Mouse (Mus musculus) adrenal gland, postnatal 14 days (tissue): ENCODE results near the gene Ttc34. TPM values are rescaled to one million over a fixed set of nuclear protein-coding genes. Genes with fewer than 3 reads are reported as not detected.

Source experiments
- DNase-seq: peaks from one replicate; pipeline ENCODE4 v3.0.0; 2021; ENCODE audit warnings: mixed read lengths
- long read RNA-seq, 2 experiments: library from polyadenylated mRNA; stranded (forward); transcript quantifications; one replicate each; pipeline ENCODE4 v2.0.0; 2021
- total RNA-seq: library from RNA; stranded (reverse); gene quantifications from 2 replicates; pipeline ENCODE4 v1.2.3, GENCODE M21; 2021

Ttc34 gene
- 0.15 and 0.19 TPM in 2 replicates for total RNA-seq
- long read RNA-seq, experiment 1, partial matches to known transcripts, result 0 of 1 reads
- long read RNA-seq, experiment 1, other reads (novel, unspliced or antisense), result 1 of 1 reads
- long read RNA-seq, experiment 2, partial matches to known transcripts, result 0 of 1 reads
- long read RNA-seq, experiment 2, other reads (novel, unspliced or antisense), result 0 of 1 reads

DNA sequence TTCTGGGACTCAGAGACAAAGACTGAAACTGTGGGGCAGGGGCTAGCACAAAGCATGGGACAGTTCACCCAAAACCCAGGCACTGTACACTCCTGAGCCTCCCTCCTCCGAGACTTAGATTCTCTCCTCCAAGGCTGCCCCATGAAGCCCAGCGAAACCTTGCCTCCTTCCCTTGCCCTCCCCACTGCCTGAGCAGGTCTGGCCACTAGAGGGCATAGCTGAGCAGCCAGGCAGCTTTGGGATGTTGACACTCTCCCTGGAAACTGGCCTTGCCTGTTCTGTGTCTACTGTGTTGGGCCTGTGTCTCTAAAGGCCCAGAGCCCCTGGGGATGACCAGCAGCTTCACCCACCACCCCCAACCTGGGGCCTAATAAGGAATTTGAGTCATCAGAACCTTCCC is at the start of gene Ttc34:
Gene Ttc34 (plus strand): TSS at position 290 of the 400 bp plus-strand sequence.
- peak; percentile 86 for DNase-seq

DNA sequence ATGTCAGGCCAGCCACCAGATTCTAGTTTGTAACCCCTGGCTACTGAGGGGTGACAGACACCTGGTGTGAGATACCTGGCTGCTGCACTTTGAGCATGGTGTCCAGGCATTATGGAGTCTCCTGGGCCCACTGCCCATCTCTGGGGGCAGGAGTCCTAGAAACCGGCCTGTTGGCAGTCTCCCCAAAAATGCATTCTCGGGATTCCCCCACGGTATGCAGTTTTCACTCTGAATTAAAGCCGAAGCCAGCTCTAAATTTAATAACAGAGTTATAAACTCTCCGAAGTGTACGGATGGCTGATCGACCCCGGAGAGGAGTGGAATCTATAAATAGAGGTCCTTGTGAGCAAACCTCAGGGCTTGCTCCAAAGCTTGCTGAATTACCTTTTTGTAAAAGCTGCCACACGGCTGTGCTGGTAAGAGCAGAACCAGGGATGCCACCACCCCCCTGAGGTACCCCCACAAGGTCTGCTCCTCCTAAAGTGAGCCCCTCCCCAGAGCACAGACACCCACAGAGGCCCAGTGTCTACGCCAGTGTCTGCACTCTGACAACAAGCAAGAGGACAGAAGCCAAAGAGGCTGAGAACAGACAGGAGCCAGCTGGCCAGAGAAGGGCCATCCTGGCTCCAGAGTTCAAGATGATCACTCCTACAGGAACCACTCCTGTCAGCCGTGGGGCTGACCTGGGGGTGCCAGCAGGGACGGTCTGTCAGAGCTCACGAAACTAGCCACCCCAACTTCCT is 49.1 kb upstream of the Ttc34 start:
- DNase-seq, result no peak

DNA sequence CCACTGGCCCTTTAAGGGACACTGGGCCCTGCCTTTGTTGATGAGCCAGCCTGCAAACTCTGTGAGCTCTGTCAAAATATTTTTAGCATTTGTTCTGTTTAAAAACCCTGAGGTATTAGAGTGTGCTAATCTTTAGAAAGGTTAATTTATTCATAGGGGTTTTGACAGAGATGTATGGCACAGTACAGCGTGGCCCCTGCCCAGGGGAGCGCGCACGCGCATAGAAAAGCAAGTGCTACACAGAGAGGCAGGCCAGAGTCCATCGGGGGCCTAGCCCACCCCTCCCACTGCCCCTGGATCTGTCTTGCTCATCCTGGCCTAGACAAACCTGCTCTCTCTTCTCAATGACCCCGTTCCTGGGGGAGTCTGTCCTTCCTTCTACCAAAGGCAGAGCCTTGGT is 45.4 kb upstream of the Ttc34 start:
- DNase-seq, result no peak

DNA sequence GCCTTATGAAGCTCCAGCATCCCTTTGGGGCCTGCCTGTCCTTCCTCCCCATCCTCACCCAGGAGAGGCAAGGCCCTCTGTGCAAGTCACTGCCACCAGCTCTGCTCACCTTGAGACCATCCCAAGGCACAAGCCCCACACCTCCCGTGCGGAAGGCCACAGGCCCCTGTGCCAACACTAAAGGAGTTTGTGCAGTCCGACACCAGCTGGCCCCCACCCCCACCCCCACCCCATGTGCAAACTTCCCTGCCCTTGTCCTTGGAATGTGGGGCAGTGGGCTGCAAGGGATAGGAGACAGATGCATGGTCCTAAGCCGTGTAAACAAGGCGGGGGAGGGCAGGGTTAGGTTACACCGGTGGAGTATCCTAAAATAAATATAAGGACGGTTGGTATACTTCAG is 43.8 kb upstream of the Ttc34 start:
- DNase-seq, result no peak

DNA sequence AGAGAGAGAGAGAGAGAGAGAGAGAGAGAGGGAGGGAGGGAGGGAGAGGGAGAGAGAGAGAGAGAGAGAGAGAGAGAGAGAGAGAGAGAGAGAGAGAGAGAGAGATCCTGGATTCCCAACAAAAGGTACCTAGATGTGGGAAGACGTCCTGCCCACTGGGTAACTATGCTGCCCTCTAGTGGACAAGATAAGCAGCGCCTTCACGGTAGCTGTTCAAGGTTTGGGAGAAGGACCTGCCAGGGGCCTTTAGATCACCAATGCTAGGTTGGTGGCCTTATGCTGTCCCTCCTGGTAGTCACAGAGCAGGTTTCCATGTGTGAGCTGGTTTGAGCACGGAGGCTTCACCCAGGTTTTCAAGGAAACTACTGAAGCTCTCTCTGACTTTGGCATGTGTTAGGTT is 39.4 kb upstream of the Ttc34 start:
- peak; percentile 67 for DNase-seq

DNA sequence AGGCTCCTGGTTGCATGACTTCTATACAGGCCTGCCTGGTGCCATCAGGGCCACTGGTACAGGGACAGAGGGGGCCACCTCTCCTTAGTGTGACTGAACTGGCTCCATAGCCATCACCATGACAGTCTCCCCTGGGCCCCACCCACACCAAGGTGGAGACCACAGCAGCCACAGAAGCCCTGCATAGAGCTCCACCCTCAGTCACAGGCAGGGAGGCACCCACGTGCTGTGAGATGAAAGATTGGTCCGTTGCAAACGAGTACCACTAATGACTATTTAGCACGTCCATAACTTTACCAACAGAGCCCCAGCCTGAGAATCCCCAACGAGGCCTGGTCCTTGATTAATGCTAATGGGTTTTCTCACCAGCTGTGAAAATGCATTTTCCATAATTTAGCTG is 36.7 kb upstream of the Ttc34 start:
- no peak for DNase-seq

DNA sequence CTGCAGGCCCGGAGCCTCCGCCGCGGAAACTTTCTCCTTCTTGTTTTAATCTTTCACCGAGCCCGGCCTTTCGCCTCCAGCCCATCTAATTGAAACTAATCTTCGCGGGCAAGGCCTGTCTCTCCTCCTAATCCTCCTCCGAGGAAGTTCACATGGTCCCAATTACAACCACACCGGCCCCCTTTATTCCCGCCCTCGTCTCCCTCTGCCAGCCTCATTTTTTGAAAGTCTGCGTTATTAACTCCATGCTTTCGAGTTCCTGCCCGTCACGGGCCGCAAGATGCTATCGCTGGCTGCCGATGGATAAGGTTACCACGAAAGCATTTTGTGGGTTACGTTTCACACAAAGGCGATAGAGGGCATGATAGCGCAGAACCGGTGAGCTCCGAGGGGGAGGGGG is 35.0 kb upstream of the Ttc34 start:
- no peak for DNase-seq

DNA sequence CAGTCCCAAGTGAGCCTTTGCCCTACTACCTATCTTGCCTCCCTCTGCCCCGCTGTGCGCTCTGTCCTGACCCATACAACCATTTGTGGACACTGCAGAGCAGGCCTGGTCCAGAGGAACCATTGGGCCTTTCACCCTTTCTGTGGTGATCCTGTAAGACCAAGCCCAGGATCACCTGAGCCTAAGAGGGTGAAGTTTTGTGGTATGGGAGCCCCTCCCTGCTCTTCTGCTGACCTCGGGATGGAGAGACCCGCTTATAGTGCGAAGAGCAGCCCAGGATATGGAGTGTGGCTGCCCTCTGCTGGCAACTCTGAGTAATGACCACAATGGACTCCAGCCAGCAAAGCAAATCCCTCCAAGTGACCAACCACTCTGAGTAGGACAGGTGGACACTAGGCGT is 11.6 kb upstream of the Ttc34 start:
- peak; percentile 66 for DNase-seq

DNA sequence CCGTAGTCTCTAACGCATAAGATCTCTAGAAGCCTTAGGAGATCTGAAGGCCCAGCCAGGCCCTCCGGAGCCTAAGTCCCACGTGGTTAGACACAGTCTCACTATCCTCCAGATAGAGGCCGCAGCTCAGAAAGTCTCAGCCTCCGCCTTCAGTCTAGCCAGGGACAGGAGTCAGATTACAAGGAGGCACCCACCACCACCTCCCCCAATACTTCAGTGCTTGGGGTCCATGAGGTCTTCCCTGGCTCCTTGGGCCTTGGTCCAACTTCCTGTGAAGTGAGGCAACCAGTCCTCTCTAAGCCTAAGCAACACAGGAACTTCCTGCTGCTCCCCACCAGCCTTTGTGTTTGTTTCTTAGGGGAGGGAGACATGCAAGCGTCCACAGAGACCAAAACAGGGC is 11.0 kb upstream of the Ttc34 start:
- no peak for DNase-seq

DNA sequence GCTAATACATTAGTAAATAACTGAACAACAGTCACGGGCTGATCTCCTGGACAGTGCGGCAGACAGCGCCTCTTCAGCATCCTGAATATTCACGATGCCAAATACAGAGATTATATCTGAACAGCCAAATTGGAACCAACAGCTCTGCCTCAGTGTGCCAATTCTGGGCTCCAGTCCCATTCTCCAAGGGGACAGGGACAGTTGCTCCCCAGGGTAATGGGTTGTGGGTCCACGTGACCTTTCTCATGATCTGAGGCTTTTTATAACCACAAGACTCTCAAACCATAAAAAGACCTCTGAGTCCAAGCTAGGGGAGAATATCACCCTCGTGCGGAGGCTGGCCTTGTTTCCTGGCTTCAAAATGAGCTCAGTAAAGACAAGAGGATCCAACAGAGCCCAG is 10.1 kb upstream of the Ttc34 start:
- peak; percentile 11 for DNase-seq

DNA sequence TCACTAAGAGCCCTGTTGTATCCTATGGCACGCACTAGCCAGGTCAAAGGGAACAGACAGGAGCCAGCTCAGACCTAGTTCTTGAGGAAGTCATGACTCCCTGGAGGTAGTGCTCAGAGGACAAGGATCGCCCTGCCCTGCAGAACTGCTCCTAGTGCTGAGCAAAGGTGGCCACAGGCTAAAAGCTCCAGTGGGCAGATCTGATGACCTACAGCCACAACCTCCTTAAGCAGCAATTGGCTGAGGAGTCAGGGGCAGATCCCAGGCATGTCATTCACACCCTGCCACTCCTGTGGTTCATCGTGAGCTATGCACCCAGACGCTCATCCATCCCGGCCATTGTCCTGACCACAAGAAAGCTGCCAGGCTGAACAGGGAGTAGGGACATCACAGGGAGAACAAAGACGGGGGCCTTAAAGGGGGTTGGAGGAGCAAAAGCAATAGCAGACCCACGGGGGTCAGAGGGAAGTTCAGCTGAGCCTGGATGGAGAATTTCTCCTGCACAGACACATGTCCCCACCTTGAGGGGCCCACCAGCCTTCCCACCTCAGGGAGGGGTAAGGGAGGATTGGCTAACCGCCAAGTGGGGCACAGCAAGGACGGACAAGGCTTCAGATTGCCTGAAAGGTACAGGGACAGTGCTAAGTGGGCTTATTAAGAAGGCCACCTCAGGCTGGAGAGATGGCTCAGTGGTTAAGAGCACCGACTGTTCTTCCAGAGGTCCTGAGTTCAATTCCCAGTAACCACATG is 9.2 kb upstream of the Ttc34 start:
- peak; percentile 18 for DNase-seq

DNA sequence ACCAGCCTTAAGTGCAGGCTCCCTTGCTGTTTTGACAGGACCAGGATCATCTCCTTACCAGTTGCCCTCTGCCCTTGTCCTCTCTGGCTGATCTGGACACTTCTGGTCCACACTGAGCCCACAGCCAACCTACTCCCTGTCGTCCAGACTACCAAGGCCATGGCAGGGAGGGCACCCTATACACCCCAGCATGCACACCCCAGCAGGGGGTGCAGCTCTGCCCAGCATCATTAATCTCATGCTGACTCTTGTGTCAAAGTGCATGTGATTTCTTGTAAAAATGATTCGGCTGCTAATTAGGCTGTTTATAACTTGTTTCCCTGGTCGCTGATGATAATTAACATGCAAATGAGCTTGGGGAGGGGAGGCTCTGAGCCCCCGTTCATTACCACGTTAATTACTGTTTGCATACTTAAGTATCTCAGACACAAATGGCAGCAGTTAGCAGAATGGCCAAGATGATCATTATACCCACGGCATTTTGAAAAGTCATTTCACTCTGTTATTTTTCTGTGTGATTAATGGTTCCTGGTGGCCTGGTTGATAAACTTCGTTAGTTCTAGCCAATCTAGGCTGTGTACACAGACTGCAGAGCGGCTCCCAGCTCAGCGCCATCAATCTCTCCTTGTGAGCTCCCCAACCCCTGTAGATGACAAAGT is 5.2 kb upstream of the Ttc34 start:
- no peak for DNase-seq

DNA sequence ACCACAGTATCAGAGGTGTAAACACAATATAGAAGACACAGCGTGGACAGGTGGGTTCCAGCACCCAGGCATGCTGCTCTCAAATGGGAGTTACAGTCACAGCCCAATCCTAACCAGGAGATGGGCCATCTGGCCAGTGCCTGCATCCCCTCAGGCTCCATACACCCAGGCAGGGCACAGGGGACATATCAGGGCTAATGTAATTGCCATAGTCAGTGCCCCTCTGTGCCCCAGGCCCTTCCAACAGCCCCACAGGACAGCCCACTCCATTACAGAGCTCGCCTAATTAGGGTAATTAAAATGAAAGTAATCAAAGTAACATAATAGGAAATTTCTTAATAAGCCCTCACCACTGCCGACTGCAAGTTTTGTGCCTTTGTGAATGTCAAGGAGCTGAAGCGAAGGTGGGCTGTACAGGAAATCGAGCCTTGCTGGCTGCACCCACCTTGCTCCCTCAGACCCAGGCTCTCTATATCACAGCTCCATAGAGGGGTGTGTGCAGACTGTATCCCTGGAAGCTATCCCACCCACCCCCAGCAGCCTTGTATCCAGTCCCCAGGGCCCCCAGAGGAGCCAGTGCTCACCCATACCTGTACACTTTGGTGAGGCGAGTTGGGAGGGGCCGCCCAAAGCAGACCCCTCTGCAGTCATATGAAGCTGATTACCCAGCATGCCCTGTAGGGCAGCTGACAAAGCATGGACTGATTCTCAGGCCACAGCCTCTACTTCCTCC is 910 bp upstream of the Ttc34 start:
- DNase-seq, result no peak

DNA sequence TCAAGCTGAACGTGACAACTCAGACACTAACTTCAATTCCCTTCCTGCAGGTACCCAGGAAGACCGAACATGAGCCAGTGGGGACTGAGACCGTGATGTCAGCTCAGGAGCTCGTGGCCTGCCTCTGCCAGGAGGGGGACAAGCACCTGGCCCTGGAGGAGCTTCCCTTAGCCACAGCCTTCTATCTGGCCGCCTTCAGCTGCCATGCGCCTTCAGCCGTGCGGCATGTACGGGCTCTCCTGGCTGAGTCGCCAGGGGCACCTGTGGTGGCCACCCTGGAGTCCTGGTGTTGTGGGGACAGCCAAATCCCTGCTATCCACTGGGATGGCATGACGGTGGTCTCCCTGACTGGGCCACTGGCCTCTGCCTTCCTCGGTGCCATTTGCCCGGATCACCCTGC is 1.5 kb downstream of the Ttc34 start:
- no peak for DNase-seq

DNA sequence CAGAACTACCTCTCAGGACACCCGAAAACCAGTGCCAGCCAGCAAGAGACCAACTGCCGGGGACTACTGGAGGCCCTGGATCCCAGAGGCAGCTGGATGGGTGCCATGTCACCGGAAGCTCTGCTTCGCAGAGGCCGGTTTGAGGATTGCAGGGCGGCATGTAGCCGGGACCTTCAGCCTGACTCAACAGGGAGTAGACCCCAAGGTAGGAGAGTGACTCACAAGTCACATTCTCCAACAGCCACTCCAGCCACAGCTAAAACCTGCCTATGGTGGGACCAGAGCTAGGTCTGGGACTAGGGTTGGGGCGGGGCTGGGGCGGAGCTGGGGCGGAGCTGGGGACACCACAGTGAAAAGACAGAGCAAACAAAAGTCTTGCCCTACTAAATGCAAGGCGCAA is 2.1 kb downstream of the Ttc34 start:
- DNase-seq, result peak; percentile 72

DNA sequence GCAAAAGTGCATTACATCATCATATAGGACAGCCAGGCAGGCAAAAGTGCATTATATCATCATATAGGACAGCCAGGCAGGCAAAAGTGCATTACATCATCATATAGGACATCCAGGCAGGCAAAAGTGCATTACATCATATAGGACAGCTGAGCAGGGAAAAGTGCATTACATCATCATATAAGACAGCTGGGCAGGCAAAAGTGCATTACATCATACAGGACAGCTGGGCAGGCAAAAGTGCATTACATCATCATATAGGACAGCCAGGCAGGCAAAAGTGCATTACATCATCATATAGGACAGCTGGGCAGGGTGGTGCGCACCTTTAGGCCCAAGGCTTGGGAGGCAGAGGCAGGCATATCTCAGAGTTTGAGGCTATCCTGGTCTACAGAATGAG is 15.4 kb downstream of the Ttc34 start:
- DNase-seq, result no peak

DNA sequence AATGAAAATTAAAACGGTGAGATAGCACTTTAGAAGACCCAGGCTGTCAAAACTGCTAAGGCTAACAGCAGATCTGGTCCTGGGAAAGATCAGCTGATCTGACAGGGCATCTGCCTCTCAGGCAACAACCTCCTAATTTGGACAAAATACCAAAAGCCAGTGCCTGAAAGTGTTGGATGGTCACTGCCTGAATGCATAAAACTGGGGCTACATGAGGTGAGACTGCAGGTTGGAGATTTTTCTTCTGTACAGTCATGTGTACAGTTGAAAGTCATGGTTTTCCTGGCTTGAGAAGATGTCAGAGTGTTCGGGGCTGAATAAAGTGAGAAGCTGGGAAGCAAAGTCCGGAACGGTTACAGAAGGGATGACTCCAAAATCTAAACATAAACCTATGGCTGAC is 16.6 kb downstream of the Ttc34 start:
- no peak for DNase-seq

DNA sequence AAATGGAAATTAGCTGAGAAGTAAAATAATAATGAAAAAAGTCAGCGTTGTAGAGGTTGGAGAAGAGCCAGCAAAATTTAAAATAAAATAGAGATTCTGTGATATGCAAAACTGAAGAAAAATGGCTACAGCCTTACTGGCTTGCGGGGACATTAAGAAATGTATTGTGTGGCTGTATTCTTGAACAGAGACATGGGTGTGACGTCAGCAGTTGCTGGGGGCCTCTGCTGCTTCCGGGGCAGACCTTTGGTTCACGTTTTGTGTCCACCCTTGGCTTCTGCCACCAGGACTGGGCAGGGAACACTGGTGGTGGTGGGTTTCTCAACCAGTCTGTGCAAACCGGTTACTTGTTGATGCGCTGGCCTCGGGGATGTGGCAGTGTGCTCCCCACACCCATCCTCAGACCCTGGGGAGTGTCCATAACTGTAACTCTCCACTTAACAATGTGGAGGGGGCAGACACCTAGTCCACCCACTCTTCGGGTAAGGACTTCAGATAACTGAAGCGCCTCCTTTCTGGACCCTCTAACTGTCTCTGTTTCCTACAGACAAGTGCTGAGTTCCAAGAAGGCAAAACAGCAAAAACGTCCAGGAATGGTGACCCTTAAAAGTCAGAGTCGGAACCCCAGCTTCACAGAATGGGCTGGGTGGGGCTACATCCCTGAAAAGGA is 17.6 kb downstream of the Ttc34 start:
- no peak for DNase-seq

DNA sequence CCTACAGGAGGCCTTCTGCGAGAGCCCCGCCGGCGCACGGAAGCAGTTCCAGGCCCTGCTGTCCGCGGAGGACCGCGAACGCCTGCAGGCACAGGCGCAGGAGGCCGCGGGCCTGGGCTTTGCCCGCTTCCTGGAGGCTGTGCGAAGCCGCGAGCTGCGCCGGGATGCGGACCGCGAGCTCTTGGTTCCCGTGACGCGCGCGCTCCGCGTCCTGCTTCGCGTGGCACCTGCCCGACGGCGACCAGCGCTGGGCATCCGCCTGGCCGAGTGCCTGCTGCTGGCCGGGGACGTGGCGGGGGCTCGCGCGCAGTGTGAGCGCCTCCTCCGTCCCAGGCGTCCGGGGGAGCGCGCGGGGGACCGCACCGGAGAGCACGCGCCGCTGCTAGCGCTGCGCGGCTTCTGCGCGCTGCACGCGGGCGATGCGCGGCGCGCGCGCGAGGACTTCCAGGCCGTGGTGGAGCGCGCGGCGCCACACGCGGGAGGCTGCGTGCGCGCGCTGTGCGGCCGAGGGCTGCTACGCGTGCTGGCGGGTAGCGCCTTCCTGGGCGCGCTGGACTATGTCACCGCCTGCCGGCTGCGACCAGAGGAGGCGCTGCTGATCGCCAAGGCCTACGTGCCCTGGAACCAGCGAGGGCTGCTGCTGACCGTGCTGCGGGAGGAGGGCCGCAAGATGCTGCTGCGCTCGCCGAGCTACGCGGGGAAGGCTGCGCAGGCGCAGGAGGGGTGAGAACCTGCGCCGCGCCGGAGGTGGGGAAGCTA is 18.6 kb downstream of the Ttc34 start:
- DNase-seq, result peak; percentile 88

DNA sequence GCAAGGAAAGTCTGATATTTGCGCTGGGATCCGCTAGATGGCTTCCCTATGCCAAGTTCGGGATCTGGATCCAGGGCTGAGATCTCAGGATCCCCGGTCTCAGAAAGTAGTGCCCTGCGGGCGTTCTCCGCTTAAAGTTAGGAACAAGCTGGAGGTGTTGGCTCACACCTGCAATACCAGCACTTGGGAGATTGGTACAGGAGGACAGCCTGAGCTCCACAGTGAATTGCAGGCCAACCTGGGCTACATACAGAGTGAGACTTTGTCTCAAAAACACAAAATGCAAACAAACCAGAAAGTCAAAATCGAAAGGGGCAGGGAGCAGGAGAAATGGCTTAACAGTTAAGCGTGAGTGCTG is 19.2 kb downstream of the Ttc34 start:
- no peak for DNase-seq

DNA sequence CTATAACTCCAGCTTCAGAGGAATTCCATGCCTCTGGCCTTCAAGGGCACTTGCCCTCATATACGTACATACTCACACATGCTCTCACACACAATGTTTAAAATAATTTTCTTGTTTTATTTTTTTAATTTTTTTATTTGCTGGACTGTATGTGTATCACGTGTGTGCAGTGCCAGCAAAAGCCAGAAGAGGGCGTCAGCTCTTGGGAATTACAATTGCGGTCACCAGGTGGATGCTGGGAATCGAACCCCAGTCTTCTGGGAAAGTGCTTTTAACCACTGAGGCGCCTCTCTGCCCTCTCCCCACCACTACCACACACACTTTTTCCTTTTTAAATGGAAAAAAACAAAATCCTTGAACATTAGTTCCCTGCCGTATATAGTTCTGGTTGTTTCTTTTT is 19.6 kb downstream of the Ttc34 start:
- no peak for DNase-seq
